Mouse (Mus musculus): ENCODE results near the gene Taf3.

Gene Taf3

GRCm38 (mm10) chr2:9888913-9889650, 159.3 kb downstream of the Taf3 start, which contains the start of gene 9230102O04Rik:
Gene 9230102O04Rik, minus strand, starts transcription at chr2:9889540.
- DNase-seq: no peak

GRCm38 (mm10) chr2:9887636-9888035, 160.8 kb downstream of the Taf3 start:
- DNase-seq: no peak

- DNase-seq: no peak
Measured at GRCm38 (mm10) chr2:9886921-9887610, 161.3 kb downstream of the Taf3 start.

- DNase-seq: no peak
Measured at GRCm38 (mm10) chr2:9886031-9886430, 162.4 kb downstream of the Taf3 start.

GRCm38 (mm10) chr2:9885217-9885770, 163.1 kb downstream of the Taf3 start:
- no peak for DNase-seq

GRCm38 (mm10) chr2:9884533-9885216, 163.7 kb downstream of the Taf3 start:
- DNase-seq: no peak

- DNase-seq: no peak
Measured at GRCm38 (mm10) chr2:9883803-9884532, 164.4 kb downstream of the Taf3 start.

- no peak for DNase-seq
Measured at GRCm38 (mm10) chr2:9882926-9883802, 165.2 kb downstream of the Taf3 start.

- no peak for DNase-seq
Measured at GRCm38 (mm10) chr2:9882371-9882925, 165.9 kb downstream of the Taf3 start.

- no peak for DNase-seq
Measured at GRCm38 (mm10) chr2:9881611-9882023, 166.8 kb downstream of the Taf3 start.

- DNase-seq: no peak
Measured at GRCm38 (mm10) chr2:9881051-9881591, 167.3 kb downstream of the Taf3 start, which contains the start of gene 4930412O13Rik. Gene 4930412O13Rik, plus strand, starts transcription at chr2:9881252.

- no peak for DNase-seq
Measured at GRCm38 (mm10) chr2:9880271-9880670, 168.1 kb downstream of the Taf3 start.

GRCm38 (mm10) chr2:9879493-9879892, 168.9 kb downstream of the Taf3 start:
- DNase-seq: no peak

GRCm38 (mm10) chr2:9879092-9879491, 169.3 kb downstream of the Taf3 start:
- DNase-seq: no peak

- no peak for DNase-seq
Measured at GRCm38 (mm10) chr2:9878564-9879081, 169.8 kb downstream of the Taf3 start.

GRCm38 (mm10) chr2:9877966-9878563, 170.3 kb downstream of the Taf3 start:
- DNase-seq: no peak

GRCm38 (mm10) chr2:9877326-9877690, 171.1 kb downstream of the Taf3 start:
- no peak for DNase-seq

- no peak for DNase-seq
Measured at GRCm38 (mm10) chr2:9876621-9877325, 171.6 kb downstream of the Taf3 start.

- no peak for DNase-seq
Measured at GRCm38 (mm10) chr2:9875676-9876357, 172.6 kb downstream of the Taf3 start.

Measured in right cerebral cortex, postnatal 25 days (tissue).